Mouse (Mus musculus) lung, adult 2 months (tissue): ENCODE measurements at regions not wholly inside any gene's neighbourhood (a gene's known extent, or its start where the extent isn't known, plus 50 kb on each side); places are given as distances from the start of the nearest gene placed in this dataset.

Source experiments
- CTCF ChIP-seq: fragments of 200-500 bp; IDR thresholded peaks from 2 replicates; pipeline ENCODE4 v1.5.1; 2011; ENCODE audit warnings: mild to moderate bottlenecking, low read length, control low read depth; ENCODE audit not compliant: insufficient read depth
- POLR2A ChIP-seq: fragments of 200-500 bp; IDR thresholded peaks from 2 replicates; pipeline ENCODE4 v1.6.1; 2011; ENCODE audit warnings: low read depth, mild to moderate bottlenecking, control low read depth, low read length, borderline replicate concordance; ENCODE audit errors: extremely low read depth

GRCm38 (mm10) chr4:58661781-58662293, 108.1 kb upstream of the Lpar1 start:
- TF ChIP-seq POLR2A (no peak), CTCF (no peak)
